Mouse (Mus musculus) fibroblast of lung, adult 2 months (primary cell): Measurements from ENCODE around the gene Utp20.
"Not testable (repeated sequence)": the region's sequence is repeated elsewhere in the genome, so short reads cannot be mapped to it uniquely, and the experiment has no call there.

ENCODE experiments used
- DNase-seq: peaks from one replicate; pipeline ENCODE4 v3.0.0-alpha.2; 2011; ENCODE audit warnings: low read depth

Utp20 gene

GRCm38 (mm10) chr10:88826188-88826946 lies at the start of gene Utp20:
Gene Utp20, minus strand, starts transcription at chr10:88826804.
- DNase-seq = peak; percentile 72

GRCm38 (mm10) chr10:88874870-88875269 lies 48.3 kb upstream of the Utp20 start:
- DNase-seq = no peak

GRCm38 (mm10) chr10:88866017-88866416 lies 39.4 kb upstream of the Utp20 start:
- DNase-seq = no peak

- no peak for DNase-seq
Observed at GRCm38 (mm10) chr10:88862293-88862692, 35.7 kb upstream of the Utp20 start.

GRCm38 (mm10) chr10:88861416-88861815 lies 34.8 kb upstream of the Utp20 start:
- DNase-seq = no peak

GRCm38 (mm10) chr10:88860911-88861310 lies 34.3 kb upstream of the Utp20 start:
- DNase-seq = no peak

- no peak for DNase-seq
Observed at GRCm38 (mm10) chr10:88853326-88853725, 26.7 kb upstream of the Utp20 start.

GRCm38 (mm10) chr10:88849976-88850375 lies 23.4 kb upstream of the Utp20 start:
- no peak for DNase-seq

GRCm38 (mm10) chr10:88848876-88849476 lies 22.4 kb upstream of the Utp20 start:
- no peak for DNase-seq

GRCm38 (mm10) chr10:88834227-88834626 lies 7.6 kb upstream of the Utp20 start:
- DNase-seq = no peak

- no peak for DNase-seq
Observed at GRCm38 (mm10) chr10:88828361-88828760, 1.8 kb upstream of the Utp20 start.

- DNase-seq = no peak
Observed at GRCm38 (mm10) chr10:88827596-88827995, 992 bp upstream of the Utp20 start.

- not testable (repeated sequence) for DNase-seq
Observed at GRCm38 (mm10) chr10:88826947-88827306, 323 bp upstream of the Utp20 start.

GRCm38 (mm10) chr10:88817335-88817734 lies 9.3 kb downstream of the Utp20 start:
- no peak for DNase-seq

GRCm38 (mm10) chr10:88815256-88815655 lies 11.3 kb downstream of the Utp20 start:
- DNase-seq = no peak

GRCm38 (mm10) chr10:88811704-88812103 lies 14.9 kb downstream of the Utp20 start:
- DNase-seq = no peak

GRCm38 (mm10) chr10:88802236-88802635 lies 24.4 kb downstream of the Utp20 start:
- no peak for DNase-seq

- no peak for DNase-seq
Observed at GRCm38 (mm10) chr10:88799381-88799780, 27.2 kb downstream of the Utp20 start.

- no peak for DNase-seq
Observed at GRCm38 (mm10) chr10:88797452-88797851, 29.2 kb downstream of the Utp20 start.

- no peak for DNase-seq
Observed at GRCm38 (mm10) chr10:88796939-88797338, 29.7 kb downstream of the Utp20 start.

GRCm38 (mm10) chr10:88795226-88795625 lies 31.4 kb downstream of the Utp20 start:
- DNase-seq = no peak

- no peak for DNase-seq
Observed at GRCm38 (mm10) chr10:88794606-88795005, 32.0 kb downstream of the Utp20 start.

- DNase-seq = no peak
Observed at GRCm38 (mm10) chr10:88793671-88794070, 32.9 kb downstream of the Utp20 start.

- DNase-seq = no peak
Observed at GRCm38 (mm10) chr10:88784513-88784931, 42.1 kb downstream of the Utp20 start.
